Mouse (Mus musculus): ENCODE data around the gene Sec23b. TPM values are rescaled to one million over a fixed set of nuclear protein-coding genes. Genes with fewer than 3 reads are reported as not detected.

The Sec23b gene
- polyA plus RNA-seq, 3 experiments from 2014 or later: 77.6 to 101 (median 88.4) TPM

GRCm38 (mm10) chr2:144601576-144601975, 45.5 kb downstream of the Sec23b start:
- ATAC-seq: no peak

- no peak for ATAC-seq
Observed at GRCm38 (mm10) chr2:144613956-144614355, 57.9 kb downstream of the Sec23b start.

- ATAC-seq: no peak
Observed at GRCm38 (mm10) chr2:144617074-144617874, 61.2 kb downstream of the Sec23b start.

- ATAC-seq: no peak
Observed at GRCm38 (mm10) chr2:144621491-144621890, 65.5 kb downstream of the Sec23b start.

GRCm38 (mm10) chr2:144633551-144633950, 77.5 kb downstream of the Sec23b start:
- no peak for ATAC-seq

GRCm38 (mm10) chr2:144634231-144634630, 78.2 kb downstream of the Sec23b start:
- no peak for ATAC-seq

GRCm38 (mm10) chr2:144634729-144635128, 78.7 kb downstream of the Sec23b start:
- no peak for ATAC-seq

- peak; percentile 69 for ATAC-seq
Observed at GRCm38 (mm10) chr2:144635644-144636320, 79.8 kb downstream of the Sec23b start.

GRCm38 (mm10) chr2:144637204-144637603, 81.2 kb downstream of the Sec23b start:
- no peak for ATAC-seq

- ATAC-seq: no peak
Observed at GRCm38 (mm10) chr2:144637671-144638395, 81.8 kb downstream of the Sec23b start.

- ATAC-seq: no peak
Observed at GRCm38 (mm10) chr2:144638719-144639118, 82.7 kb downstream of the Sec23b start.

GRCm38 (mm10) chr2:144640101-144640500, 84.1 kb downstream of the Sec23b start:
- ATAC-seq: no peak

Other genes with a start within 250 kb of the Sec23b start
- not detected for gene Ovol2, start 224.1 kb upstream of the Sec23b start, polyA plus RNA-seq (2017; shearing (Covaris generic))
- 10 to 100 TPM; 10.8 to 20.3 (median 15.7) TPM for gene Kat14, start 187.2 kb upstream of the Sec23b start, polyA plus RNA-seq (2017; shearing (Covaris generic))
- 1 to 10 TPM in 2 of 3 experiments, not detected in 1; 1.4 to 3.2 TPM for gene Pet117, start 187.2 kb upstream of the Sec23b start, polyA plus RNA-seq (2017; shearing (Covaris generic))
- 1 to 10 TPM in 1 of 3 experiments, under 1 TPM in 1, not detected in 1; 0.08 to 1.0 TPM for gene Dzank1, start 28.8 kb upstream of the Sec23b start, polyA plus RNA-seq (2017; shearing (Covaris generic))
- 10 to 100 TPM; 21.3 to 36.9 (median 25.8) TPM for gene Polr3f, start 28.5 kb upstream of the Sec23b start, polyA plus RNA-seq (2017; shearing (Covaris generic))
- gene Rbbp9, start 5.4 kb upstream of the Sec23b start, polyA plus RNA-seq (2017; shearing (Covaris generic)): 10 to 100 TPM in 2 of 3 experiments, 1 to 10 TPM in 1; 6.4 to 12.6 (median 11.0) TPM
- gene Smim26, start 37.8 kb downstream of the Sec23b start, polyA plus RNA-seq (2017; shearing (Covaris generic)): 10 to 100 TPM; 23.4 to 29.0 (median 24.8) TPM
- 10 to 100 TPM; 64.8 to 90.8 (median 83.9) TPM for gene Dtd1, start 43.7 kb downstream of the Sec23b start, polyA plus RNA-seq (2017; shearing (Covaris generic))